Mouse (Mus musculus) activated CD4-positive, CD25-positive, alpha-beta regulatory T cell, adult 9 weeks (primary cell): ENCODE measurements around the gene Slxl1. TPM values are rescaled to one million over a fixed set of nuclear protein-coding genes. Genes with fewer than 3 reads are reported as not detected.

ENCODE experiments used
- polyA plus RNA-seq: library from polyadenylated mRNA; unstranded; fragments of 100-300 nt; shearing (Covaris generic); gene quantifications from one replicate; pipeline ENCODE4 v1.2.1, GENCODE M21; 2017

The Slxl1 gene
- polyA plus RNA-seq, result not detected

DNA sequence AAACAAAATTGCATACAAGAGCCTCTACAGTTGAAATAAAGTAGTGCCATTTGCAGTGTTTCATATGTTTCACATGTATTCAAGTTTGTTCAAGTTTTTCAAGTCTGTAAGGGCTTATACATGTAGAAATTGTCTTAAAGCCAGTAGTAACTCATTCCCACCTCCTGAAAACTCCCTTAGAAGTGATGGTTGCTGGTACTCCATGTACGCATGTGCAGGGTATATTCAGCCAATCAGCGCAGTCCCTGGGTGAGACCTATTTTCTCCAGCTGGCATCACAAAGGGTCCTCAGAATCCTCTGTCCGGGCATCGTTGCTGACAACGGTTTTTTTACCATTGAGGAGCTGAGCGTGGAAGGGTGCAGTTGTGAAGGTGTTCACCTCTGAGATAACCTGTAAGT lies at the start of gene Slxl1:
Gene Slxl1 (plus strand): TSS at position 301 of the 400 bp plus-strand sequence.

